Mouse (Mus musculus) lung, postnatal 0 days (tissue): ENCODE results near the gene Lnpep.

ENCODE experiments used
- CTCF ChIP-seq: IDR thresholded peaks from 2 replicates; pipeline ENCODE4 v1.5.1; 2016; ENCODE audit warnings: antibody characterized with exemption, mild to moderate bottlenecking
- EP300 ChIP-seq: IDR thresholded peaks from 2 replicates; pipeline ENCODE4 v1.6.1; 2016; ENCODE audit warnings: antibody characterized with exemption, mild to moderate bottlenecking, control low read depth

GRCm38 (mm10) chr17:17618463-17618862 is 6.4 kb downstream of the Lnpep start:
- TF ChIP-seq CTCF = no peak
- TF ChIP-seq EP300 = no peak
